Mouse (Mus musculus): Measurements from ENCODE around the gene Atp9a. TPM values are rescaled to one million over a fixed set of nuclear protein-coding genes. Genes with fewer than 3 reads are reported as not detected.

Gene Atp9a
- polyA plus RNA-seq, 1 experiment from 2014 or later: 24.1 TPM

GRCm38 (mm10) chr2:168642187-168642586 is 100.0 kb downstream of the Atp9a start:
- no peaks in the 10 kb centered on the region for H3K27me3 ChIP-seq (ENCODE audit: control insufficient read depth, insufficient read depth, low read length)
- no peaks in the 10 kb centered on the region for H3K4me1 ChIP-seq (replicated peaks; ENCODE audit: control insufficient read depth, insufficient read depth)
- no peak overlapping the region for H3K4me3 ChIP-seq (ENCODE audit: low read depth, low read length)
- H3K27ac ChIP-seq (replicated peaks): no peak overlapping the region
- no peak for DNase-seq (ENCODE audit: low spot score)
- TF ChIP-seq CTCF (IDR thresholded peaks at IDR 0.05; ENCODE audit: low read depth) (no peak), EP300 (optimal IDR thresholded peaks at IDR 0.05) (no peak)
- no peaks in the 10 kb centered on the region for H3K9me3 ChIP-seq (ENCODE audit: control insufficient read depth, low read length)
- no peak overlapping the region for H3K4me2 ChIP-seq (replicated peaks; ENCODE audit: low read depth)
- H3K36me3 ChIP-seq (ENCODE audit: control insufficient read depth, insufficient read depth, low read length): peaks cover 13% of the 10 kb centered on the region; the same call in 1 of the 2 replicates
- no peak overlapping the region for H3K9ac ChIP-seq (ENCODE audit: low read length)
- 75% methylated on average over 11 of the region's 11 CpGs for WGBS
- ATAC-seq (ENCODE audit: low FRiP score, low TSS enrichment): no peak

GRCm38 (mm10) chr2:168640460-168640859 is 101.7 kb downstream of the Atp9a start:
- Histone ChIP-seq H3K4me3 (ENCODE audit: low read depth, low read length) (no peak overlapping the region), H3K4me1 (replicated peaks; ENCODE audit: control insufficient read depth, insufficient read depth) (no peaks in the 10 kb centered on the region), H3K9me3 (ENCODE audit: control insufficient read depth, low read length) (no peaks in the 10 kb centered on the region), H3K9ac (ENCODE audit: low read length) (no peak overlapping the region), H3K27me3 (ENCODE audit: control insufficient read depth, insufficient read depth, low read length) (no peaks in the 10 kb centered on the region), H3K4me2 (replicated peaks; ENCODE audit: low read depth) (no peak overlapping the region), H3K27ac (replicated peaks) (no peak overlapping the region), H3K36me3 (ENCODE audit: control insufficient read depth, insufficient read depth, low read length) (peaks cover 13% of the 10 kb centered on the region; the same call in 1 of the 2 replicates)
- no peak for TF ChIP-seq CTCF (IDR thresholded peaks at IDR 0.05; ENCODE audit: low read depth)
- no peak for TF ChIP-seq EP300 (optimal IDR thresholded peaks at IDR 0.05)
- DNase-seq (ENCODE audit: low spot score) (no peak), ATAC-seq (ENCODE audit: low FRiP score, low TSS enrichment) (no peak)
- WGBS: 91% methylated on average over 9 of the region's 9 CpGs

- Histone ChIP-seq H3K4me2 (replicated peaks; ENCODE audit: low read depth) (no peak overlapping the region), H3K4me3 (ENCODE audit: low read depth, low read length) (no peak overlapping the region), H3K27me3 (ENCODE audit: control insufficient read depth, insufficient read depth, low read length) (no peaks in the 10 kb centered on the region), H3K4me1 (replicated peaks; ENCODE audit: control insufficient read depth, insufficient read depth) (no peaks in the 10 kb centered on the region), H3K9ac (ENCODE audit: low read length) (no peak overlapping the region), H3K36me3 (ENCODE audit: control insufficient read depth, insufficient read depth, low read length) (peaks cover 5% of the 10 kb centered on the region; the same call in 1 of the 2 replicates), H3K9me3 (ENCODE audit: control insufficient read depth, low read length) (no peaks in the 10 kb centered on the region), H3K27ac (replicated peaks) (no peak overlapping the region)
- TF ChIP-seq EP300 (optimal IDR thresholded peaks at IDR 0.05) (no peak), CTCF (IDR thresholded peaks at IDR 0.05; ENCODE audit: low read depth) (no peak)
- 89% methylated on average over 7 of the region's 7 CpGs for WGBS
- DNase-seq (ENCODE audit: low spot score) (no peak), ATAC-seq (ENCODE audit: low FRiP score, low TSS enrichment) (no peak)
These were observed 107.3 kb downstream of the Atp9a start for GRCm38 (mm10) chr2:168634881-168635280.

- Histone ChIP-seq H3K27ac (replicated peaks) (no peak overlapping the region), H3K4me1 (replicated peaks; ENCODE audit: control insufficient read depth, insufficient read depth) (no peaks in the 10 kb centered on the region), H3K4me2 (replicated peaks; ENCODE audit: low read depth) (no peak overlapping the region), H3K27me3 (ENCODE audit: control insufficient read depth, insufficient read depth, low read length) (no peaks in the 10 kb centered on the region), H3K4me3 (ENCODE audit: low read depth, low read length) (no peak overlapping the region), H3K9ac (ENCODE audit: low read length) (no peak overlapping the region), H3K9me3 (ENCODE audit: control insufficient read depth, low read length) (no peaks in the 10 kb centered on the region), H3K36me3 (ENCODE audit: control insufficient read depth, insufficient read depth, low read length) (no peaks in the 10 kb centered on the region; the same call in 1 of the 2 replicates)
- DNase-seq (ENCODE audit: low spot score): no peak
- WGBS: 44% methylated on average over 14 of the region's 14 CpGs
- ATAC-seq (ENCODE audit: low FRiP score, low TSS enrichment): peak; percentile 41; the same call in 1 of the 2 replicates
- no peak for TF ChIP-seq CTCF (IDR thresholded peaks at IDR 0.05; ENCODE audit: low read depth)
These were observed 108.8 kb downstream of the Atp9a start for GRCm38 (mm10) chr2:168633301-168633816.

DNA sequence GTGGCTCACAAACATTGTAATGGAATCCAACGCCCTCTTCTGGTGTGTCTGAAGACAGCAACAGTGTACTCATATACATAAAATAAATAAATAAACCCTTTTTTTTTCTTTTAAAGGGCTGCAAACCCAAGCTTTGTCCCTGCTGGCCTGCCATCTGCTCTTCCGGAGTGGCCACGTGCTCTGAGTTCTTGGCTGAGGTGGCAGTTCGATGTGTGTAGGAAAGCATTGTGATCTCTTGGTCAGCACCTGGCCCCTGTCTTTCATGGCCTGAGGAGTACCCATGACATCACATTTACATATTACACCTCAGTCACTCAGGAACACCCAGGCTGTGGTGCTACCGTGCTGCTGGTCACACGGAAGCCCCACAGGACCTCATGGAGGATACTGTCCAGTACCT is 109.7 kb downstream of the Atp9a start:
- Histone ChIP-seq H3K9ac (ENCODE audit: low read length) (no peak overlapping the region), H3K36me3 (ENCODE audit: control insufficient read depth, insufficient read depth, low read length) (no peaks in the 10 kb centered on the region; the same call in 1 of the 2 replicates), H3K9me3 (ENCODE audit: control insufficient read depth, low read length) (no peaks in the 10 kb centered on the region), H3K27ac (replicated peaks) (no peak overlapping the region), H3K4me2 (replicated peaks; ENCODE audit: low read depth) (no peak overlapping the region), H3K27me3 (ENCODE audit: control insufficient read depth, insufficient read depth, low read length) (no peaks in the 10 kb centered on the region), H3K4me3 (ENCODE audit: low read depth, low read length) (no peak overlapping the region), H3K4me1 (replicated peaks; ENCODE audit: control insufficient read depth, insufficient read depth) (no peaks in the 10 kb centered on the region)
- ATAC-seq (ENCODE audit: low FRiP score, low TSS enrichment): no peak
- DNase-seq (ENCODE audit: low spot score): no peak
- TF ChIP-seq CTCF (IDR thresholded peaks at IDR 0.05; ENCODE audit: low read depth) (no peak), EP300 (optimal IDR thresholded peaks at IDR 0.05) (no peak)
- 73% methylated on average over 6 of the region's 6 CpGs for WGBS

DNA sequence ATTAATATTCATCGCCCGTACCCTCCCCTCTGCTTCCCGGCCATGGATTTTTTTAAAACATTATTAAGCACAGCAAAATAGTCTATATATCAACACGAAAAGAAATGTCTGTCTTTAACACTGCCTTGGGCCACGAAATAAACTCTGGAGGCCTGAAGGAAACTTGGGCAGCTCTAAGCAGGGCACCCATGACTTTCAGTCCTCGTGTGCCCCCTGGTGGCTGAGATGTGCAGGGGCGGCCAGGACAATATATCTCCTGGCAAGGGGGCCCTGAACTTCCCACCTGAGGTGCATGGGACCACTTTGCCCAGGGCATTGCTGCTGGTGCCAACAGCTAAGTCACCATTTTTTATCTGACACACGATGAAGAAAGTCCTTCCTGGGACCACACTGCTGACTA is 113.4 kb downstream of the Atp9a start:
- Histone ChIP-seq H3K4me3 (ENCODE audit: low read depth, low read length) (no peak overlapping the region), H3K36me3 (ENCODE audit: control insufficient read depth, insufficient read depth, low read length) (no peaks in the 10 kb centered on the region; the same call in 1 of the 2 replicates), H3K27me3 (ENCODE audit: control insufficient read depth, insufficient read depth, low read length) (no peaks in the 10 kb centered on the region), H3K9ac (ENCODE audit: low read length) (no peak overlapping the region), H3K9me3 (ENCODE audit: control insufficient read depth, low read length) (no peaks in the 10 kb centered on the region), H3K4me2 (replicated peaks; ENCODE audit: low read depth) (no peak overlapping the region), H3K4me1 (replicated peaks; ENCODE audit: control insufficient read depth, insufficient read depth) (no peaks in the 10 kb centered on the region), H3K27ac (replicated peaks) (no peak overlapping the region)
- peak; percentile 72 for ATAC-seq (ENCODE audit: low FRiP score, low TSS enrichment)
- WGBS: 22% methylated on average over 8 of the region's 8 CpGs
- DNase-seq (ENCODE audit: low spot score): peak; percentile 81
- TF ChIP-seq EP300 (optimal IDR thresholded peaks at IDR 0.05): no peak
- TF ChIP-seq CTCF (IDR thresholded peaks at IDR 0.05; ENCODE audit: low read depth): peak; percentile 98

Measured in stomach, postnatal 0 days (tissue).